Mouse (Mus musculus) cerebellum, postnatal 14 days (tissue): ENCODE results near the gene Tmem131.
A peak's percentile ranks its signal among the peaks of the same experiment; 100 is the strongest.

Experiments
- DNase-seq, 2 experiments: peaks; one replicate each; pipeline ENCODE4 v3.0.0; 2021; ENCODE audit warnings: mixed read lengths in 2 of 2

Tmem131 gene

DNA sequence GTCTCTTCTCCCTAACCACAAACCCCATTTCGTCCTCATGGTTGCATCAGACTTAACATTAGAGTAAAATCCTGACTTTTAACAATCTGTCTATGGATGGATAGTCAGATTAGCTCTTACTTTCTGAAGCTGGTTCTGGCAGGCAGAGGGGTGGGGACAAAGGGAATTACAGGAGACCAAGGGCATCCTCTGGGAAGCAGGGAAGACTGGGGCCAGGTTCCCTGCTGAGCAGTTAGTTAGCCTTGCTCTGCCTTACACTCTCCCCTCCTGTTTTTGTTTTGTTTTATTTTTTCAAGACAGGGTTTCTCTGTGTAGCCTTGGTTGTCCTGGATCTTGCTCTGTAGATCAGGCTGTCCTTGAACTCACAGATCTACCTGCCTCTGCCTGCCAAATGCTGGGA is 173.5 kb downstream of the Tmem131 start:
- DNase-seq = no peak

DNA sequence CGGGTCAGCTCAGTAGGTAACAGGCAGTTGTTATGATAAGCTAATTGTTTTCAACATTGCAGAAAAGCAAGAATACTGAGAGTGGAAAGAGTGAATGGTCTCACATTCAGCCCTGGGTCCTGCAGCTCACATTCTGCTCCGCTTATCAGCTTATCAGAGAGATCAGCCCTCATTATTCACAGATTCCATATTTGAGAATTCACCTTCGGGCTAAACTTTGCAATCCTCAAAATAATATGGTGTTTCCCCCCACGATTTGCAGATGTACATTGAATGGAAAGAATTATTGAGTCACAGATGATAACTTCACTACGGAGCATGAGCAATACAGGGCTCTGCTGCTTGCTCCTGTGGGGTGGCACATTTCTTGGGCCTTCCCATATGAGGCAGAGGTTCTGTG is 174.7 kb downstream of the Tmem131 start:
- DNase-seq = no peak

DNA sequence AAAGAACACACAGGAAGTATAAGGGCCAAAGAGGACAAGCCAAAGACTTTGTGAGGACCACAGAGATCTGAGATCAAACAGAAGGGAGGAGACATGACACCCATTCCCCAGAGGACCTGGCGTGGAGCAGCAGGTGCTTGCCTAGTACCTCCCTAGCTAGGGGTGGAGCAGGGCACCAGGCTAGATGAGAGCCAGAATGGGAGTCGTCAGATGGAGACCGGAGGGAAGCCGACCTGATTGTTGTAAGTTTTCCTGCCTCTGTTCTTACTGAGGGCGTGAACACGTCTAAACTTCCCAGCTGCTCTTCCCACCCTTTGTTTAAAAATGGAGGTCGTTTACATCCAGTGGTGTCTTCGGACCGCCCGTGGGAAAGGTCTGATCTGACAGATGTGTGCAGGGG is 176.1 kb downstream of the Tmem131 start:
- no peak for DNase-seq

DNA sequence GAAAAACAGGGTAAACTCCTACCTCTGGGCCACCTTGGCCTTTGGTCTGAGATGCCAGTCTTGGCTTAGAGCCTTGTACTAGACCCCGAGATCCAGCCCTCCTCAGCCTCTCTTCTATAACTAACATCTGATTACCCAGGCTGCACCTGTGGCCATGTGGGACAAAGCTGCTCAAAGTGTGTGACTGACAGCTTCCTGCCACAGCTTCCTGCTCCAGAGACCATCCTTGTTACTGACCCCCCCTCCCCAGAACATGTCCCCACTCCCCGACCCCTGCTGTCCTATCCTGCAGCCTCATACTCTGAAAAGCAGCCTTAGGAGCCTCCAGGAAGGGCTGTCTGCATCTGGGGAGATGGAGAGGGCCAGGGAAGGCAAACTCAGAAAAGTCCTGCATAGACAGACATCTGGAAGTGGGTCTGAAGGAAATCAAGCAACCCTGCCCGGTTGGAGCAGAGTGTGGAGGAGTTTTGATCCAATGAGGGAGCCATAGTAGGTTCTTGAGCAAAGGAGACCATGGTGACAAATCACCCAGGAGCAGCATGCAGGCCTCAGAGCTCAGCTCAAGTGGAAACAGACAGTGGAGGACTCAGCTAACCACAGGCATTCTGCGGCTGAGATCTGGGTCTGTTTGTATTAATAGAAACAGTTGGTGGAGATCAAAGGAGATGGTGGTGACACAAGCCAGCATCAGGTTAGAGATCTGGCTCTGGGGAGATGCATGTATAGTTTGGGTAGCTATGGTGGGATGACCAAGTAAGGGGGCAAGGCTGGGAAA is 176.8 kb downstream of the Tmem131 start:
- DNase-seq = no peak

DNA sequence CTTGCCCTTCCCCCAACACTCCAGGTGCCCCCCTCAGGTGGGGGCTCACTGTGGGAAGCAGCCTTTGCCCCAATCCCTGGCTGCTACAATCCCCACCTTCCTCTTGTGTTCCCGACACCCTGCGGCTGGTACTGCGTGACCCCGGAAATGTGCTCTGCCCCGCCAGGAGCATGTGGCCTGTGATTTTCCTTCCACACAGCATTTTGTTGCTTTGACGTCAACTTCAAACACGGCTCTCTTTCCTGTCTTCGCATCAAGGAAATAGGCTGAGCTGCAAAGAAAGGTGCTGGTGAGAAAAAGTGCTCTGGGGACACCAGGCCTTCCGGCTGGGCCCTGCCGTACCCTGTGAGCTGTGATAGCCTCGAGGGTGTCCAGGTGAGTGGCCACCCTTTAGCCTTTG is 181.9 kb downstream of the Tmem131 start, which contains the start of gene Zap70:
TSS of gene Zap70 (plus strand) at position 231 of the 400 bp plus-strand sequence.
- DNase-seq = no peak

DNA sequence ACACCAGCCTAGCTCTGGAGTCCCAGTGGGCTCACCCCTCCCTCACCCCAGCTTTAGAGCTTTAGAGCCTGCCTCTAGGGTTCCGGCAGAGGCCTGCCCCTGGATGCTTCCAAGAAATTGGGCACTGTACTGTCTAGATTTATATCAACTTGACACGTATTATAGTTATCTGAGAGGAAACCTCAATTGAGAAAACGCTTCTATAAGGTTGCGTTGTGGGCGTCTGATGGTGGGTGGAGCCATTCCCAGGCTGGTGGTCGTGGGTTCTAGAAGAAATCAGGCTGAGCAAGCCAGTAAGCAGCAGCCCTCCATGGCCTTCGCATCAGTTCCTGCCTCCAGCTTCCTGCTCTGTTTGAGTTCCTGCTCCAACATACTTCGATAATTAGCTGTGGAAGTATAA is 182.4 kb downstream of the Tmem131 start:
- DNase-seq = no peak

DNA sequence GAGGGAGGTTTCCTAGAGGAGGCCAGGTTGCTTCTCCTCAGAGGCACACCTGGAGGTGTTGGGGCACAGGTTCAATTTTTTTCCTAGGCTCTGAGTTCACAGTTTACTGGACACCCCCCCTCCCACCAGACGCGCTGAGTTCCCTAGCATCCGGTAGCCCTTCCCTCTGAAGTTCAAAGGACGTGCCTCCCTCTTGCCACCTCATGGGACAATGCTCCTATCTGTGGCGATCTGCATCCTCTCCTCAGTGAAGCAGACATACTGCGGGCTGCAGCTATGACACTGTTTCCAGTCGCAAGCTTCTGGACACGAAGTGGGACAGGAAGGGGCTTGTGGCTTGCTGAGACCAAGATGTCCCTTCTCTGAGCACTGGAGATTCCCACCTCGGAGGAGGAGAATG is 183.1 kb downstream of the Tmem131 start:
- DNase-seq = no peak

DNA sequence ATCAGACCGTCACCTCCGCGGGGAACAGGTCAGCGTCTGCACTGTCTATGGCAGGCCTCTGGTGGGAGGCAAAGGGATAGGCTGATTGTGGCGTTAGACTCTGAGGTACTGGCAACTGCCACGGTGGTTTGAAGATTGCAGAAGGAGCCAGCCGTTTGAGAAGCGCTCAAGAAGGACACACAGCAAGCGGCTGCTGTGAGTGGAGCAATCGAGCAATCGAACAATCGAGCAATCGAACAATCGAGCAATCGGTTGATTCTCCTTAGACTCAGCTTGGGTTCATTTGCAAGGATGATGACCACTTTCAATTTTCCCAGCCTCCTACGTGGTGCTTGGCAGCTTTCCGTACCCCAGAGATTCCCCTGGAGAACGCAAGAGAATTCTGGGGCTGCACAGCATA is 184.4 kb downstream of the Tmem131 start:
- no peak for DNase-seq

DNA sequence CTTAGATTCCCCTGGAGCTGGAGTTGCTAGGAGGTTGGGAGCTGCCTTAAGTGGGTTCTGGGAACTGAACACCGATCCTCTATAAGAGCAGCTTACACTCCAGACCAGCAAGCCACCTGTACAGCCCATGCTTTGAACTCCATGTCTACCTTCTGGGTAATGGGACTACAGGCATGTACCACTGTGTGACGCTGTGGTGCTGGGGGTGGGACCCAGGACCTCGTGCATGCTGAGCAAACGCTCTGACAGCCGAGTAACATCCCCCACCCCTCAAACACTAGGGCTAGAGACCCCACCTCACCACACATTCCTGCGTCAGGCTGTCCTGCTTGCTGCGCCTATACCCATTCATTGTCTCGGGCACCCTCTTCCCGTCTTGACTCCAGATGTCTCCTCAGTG is 184.9 kb downstream of the Tmem131 start:
- no peak for DNase-seq

DNA sequence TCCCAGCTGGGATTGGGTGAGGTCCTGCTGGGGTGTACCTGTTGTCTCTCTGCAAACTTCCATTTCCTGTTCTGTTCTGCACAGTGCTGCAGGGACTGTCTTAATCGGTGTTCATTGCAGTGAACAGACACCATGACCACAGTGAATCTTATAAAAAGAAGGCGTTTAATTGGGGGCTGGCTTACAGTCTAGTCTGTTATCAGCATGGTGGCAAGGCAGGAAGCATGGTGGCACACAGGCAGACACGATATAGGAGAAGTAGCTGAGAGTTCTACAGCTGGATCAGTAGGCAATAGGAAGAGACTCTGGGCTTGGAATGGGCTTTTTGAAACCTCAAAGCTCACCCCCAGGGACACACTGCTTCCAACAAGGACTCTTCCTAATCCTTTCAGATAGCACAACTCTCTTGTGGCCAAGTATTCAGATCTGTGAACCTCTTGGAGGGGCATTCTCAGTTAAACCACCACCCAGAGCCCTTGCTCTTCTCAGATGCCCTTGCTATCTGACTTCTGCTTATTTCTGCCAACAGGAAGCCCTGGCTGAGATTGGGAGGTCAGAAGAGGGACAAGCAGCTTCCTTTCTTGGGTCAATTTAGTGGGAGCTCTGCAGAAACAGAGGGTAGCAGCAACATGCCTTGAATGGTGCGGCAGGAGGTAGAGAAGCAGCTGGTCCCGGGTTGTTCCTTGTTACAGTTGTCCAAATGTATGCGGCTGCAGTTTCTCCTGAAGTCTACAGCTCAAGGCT is 189.4 kb downstream of the Tmem131 start:
- no peak for DNase-seq

DNA sequence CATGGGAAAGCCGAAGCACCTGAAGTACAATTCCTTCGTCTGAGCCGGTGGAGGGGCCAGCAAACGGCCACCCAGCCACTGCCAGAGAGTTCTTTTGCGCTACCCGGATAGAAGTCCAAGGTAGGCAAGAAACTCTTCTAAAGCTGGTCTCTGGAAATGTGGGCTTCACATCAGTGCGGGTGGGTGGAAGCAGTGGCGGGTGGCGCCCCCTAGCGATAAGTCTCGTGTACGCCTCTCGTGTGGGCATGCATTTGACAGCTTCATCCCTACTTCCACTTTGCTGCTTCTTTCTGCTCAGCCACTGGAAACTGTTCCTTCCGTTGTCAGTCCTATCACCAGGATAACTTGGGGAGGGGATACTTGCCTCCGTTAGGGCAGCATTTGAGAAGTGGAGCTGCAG is 197.0 kb downstream of the Tmem131 start:
- DNase-seq = peak; percentile 56 to 83

DNA sequence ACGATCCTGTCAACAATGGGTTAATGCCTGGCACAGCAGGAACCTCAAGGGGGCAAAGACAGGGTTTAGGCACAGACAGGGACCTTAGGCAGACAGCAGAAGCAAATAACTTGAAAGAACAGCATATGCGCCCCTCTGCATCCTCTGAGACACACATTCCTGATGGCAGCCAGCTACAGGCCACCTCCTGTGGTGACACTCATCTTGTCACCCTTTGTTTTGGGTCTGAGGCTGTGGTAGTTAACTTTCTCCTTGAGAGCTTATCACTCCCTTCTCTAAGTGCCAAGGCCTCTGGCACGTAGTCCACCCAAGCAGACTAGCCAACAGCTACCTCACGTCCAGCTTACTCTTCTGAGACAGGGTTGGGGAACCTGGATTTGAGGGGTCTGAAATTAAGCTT is 197.8 kb downstream of the Tmem131 start:
- no peak for DNase-seq

DNA sequence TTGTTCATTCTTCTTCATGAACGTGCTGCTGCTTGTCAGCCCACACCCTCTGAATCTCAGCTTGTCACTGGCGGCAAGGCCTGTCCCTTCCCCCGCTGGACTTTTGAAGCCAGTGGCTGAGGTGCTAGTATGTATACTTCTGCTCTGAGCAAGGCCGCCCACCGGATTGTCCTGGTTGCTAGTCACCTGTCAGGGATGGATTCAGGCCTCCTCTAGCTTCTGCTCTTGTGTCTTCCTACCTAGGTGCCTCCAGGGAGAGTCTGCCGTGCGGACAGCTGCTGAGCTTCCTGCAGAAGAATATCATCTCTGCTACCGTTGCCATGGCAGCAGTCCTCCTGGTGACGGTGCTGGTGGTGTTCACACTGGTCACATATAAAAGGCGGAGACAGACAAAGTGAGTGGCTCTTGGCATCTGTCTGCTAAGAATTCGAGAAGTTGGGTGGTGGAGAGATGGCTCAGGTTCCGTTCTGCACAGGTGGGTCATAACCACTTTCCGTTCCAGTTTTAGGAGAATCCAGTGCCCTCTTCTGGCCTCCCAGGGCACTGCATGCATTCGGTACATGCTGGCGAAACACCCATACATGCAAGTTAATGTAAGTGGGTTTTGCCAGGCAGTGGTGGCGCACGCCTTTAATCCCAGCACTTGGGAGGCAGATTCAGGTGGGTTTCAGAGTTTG is 199.1 kb downstream of the Tmem131 start:
- peak; percentile 88 to 90 for DNase-seq

DNA sequence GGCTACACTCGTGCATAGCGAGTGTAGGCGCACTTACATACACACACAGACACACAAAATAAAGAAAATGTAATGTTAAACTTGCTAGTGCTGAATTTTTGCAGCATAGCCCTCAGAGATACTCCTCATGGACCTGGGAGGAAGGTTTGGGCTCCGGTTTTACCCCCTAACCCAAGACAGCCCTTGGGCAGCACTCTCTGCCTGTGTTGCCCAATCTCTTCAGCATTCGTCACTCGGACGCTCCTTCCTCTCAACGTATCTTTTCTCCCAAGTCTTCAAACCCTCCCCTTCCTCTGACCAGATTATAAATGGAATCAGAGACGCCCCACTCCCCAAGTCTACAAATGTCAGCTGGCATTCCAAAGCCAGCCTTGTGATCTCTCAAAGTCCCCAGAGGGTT is 200.4 kb downstream of the Tmem131 start:
- DNase-seq = no peak
